Mouse (Mus musculus) cortical plate, adult 2 months (tissue): ENCODE results near the gene Chp2.

Experiments used
- CTCF ChIP-seq: fragments of 200-500 bp; IDR thresholded peaks from 2 replicates; pipeline ENCODE4 v1.5.1; 2011; ENCODE audit warnings: mild to moderate bottlenecking, control low read depth, low read length; ENCODE audit not compliant: insufficient read depth; ENCODE audit errors: extremely low read depth
- POLR2A ChIP-seq: fragments of 200-500 bp; IDR thresholded peaks from 2 replicates; pipeline ENCODE4 v1.6.1; 2011; ENCODE audit warnings: mild to moderate bottlenecking, low read length, control low read depth; ENCODE audit not compliant: insufficient read depth; ENCODE audit errors: extremely low read depth

- TF ChIP-seq CTCF (no peak), POLR2A (no peak)
Observed at GRCm38 (mm10) chr7:122203936-122204335, 15.4 kb upstream of the Chp2 start.
